Mouse (Mus musculus): ENCODE measurements around the gene Dao.

Gene Dao

GRCm38 (mm10) chr5:114067982-114068381, 64.5 kb downstream of the Dao start:
- DNase-seq (ENCODE audit: low spot score in 2 of 2), result no peak

- no peak for DNase-seq (ENCODE audit: low spot score in 2 of 2)
Observed at GRCm38 (mm10) chr5:114070858-114071257, 67.4 kb downstream of the Dao start.

- no peak for DNase-seq (ENCODE audit: low spot score in 2 of 2)
Observed at GRCm38 (mm10) chr5:114072262-114072661, 68.8 kb downstream of the Dao start.
